Mouse (Mus musculus) thymus, adult 2 months (tissue): ENCODE measurements around the gene Snapc1.

Source experiments
- CTCF ChIP-seq: fragments of 200-500 bp; IDR thresholded peaks from 2 replicates; pipeline ENCODE4 v1.5.1; 2012; ENCODE audit warnings: mild to moderate bottlenecking, control low read depth, low read length, moderate library complexity, borderline replicate concordance; ENCODE audit not compliant: control insufficient read depth, poor library complexity, insufficient read depth; ENCODE audit errors: extremely low read depth
- POLR2A ChIP-seq: fragments of 200-500 bp; IDR thresholded peaks from 2 replicates; pipeline ENCODE4 v1.6.1; 2012; ENCODE audit warnings: mild to moderate bottlenecking, low read length, control low read depth, moderate library complexity; ENCODE audit not compliant: control insufficient read depth, poor library complexity, insufficient read depth; ENCODE audit errors: extremely low read depth

DNA sequence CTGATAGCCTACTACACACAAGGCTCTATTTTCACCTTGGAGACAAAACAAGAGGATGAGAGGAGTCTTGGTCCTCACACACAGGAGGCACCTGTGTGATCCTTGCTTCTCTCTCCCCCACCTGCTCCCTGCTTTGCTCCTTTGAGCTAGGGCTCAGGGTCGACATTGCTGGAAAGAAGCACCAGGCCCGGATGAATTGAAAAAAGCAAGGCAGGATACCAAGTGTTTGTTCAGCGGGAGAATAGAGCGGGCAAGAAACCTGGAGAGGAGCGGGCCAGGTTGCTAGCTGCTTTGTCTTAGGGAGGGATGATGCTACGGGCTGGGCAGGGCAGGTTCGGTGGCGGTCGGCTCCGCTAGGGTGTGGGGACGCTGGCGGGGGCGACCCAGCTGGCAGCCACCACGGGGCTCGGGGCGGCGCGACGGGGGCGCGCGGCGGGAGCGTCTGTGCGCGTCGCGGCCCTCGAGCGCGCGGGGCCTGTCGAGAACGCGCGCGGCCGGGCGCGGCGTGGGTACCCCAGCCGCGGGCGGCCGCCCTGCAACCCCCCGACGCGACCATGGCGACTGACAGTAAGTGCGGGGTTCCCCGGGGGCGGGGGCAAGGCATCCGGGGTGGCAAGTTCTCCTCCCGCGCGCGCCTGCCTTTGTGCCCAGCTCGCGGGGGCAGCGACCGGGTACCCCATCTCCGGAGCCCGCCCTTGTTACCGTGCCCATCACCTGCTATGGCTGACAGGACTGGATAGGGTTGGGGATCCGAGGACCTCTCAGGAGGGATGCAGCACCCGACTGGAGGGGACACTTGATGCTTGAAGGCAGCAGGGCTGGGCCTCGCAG lies 33.2 kb downstream of the Snapc1 start, which contains the start of gene Syt16:
- no peak for TF ChIP-seq CTCF
- no peak for TF ChIP-seq POLR2A
